Mouse (Mus musculus) 416B (cell line): ENCODE results near the gene Iqsec1.
A peak's percentile ranks its signal among the peaks of the same experiment; 100 is the strongest.

ENCODE experiments used
- DNase-seq: peaks from one replicate; pipeline ENCODE4 v3.0.0; 2011; ENCODE audit warnings: low read depth

Gene Iqsec1

GRCm38 (mm10) chr6:90725526-90725925, 263.0 kb downstream of the Iqsec1 start:
- DNase-seq, result no peak

GRCm38 (mm10) chr6:90722993-90723392, 265.5 kb downstream of the Iqsec1 start:
- DNase-seq, result no peak

GRCm38 (mm10) chr6:90720996-90721746, 267.3 kb downstream of the Iqsec1 start:
- peak; percentile 75 for DNase-seq

GRCm38 (mm10) chr6:90720201-90720600, 268.3 kb downstream of the Iqsec1 start:
- DNase-seq, result no peak

GRCm38 (mm10) chr6:90719402-90719801, 269.1 kb downstream of the Iqsec1 start:
- no peak for DNase-seq

GRCm38 (mm10) chr6:90718477-90718876, 270.0 kb downstream of the Iqsec1 start:
- DNase-seq, result no peak

GRCm38 (mm10) chr6:90717711-90718110, 270.8 kb downstream of the Iqsec1 start:
- DNase-seq, result no peak

GRCm38 (mm10) chr6:90716853-90717252, 271.6 kb downstream of the Iqsec1 start:
- no peak for DNase-seq

- DNase-seq, result peak; percentile 86
These were observed 272.3 kb downstream of the Iqsec1 start for GRCm38 (mm10) chr6:90716066-90716704.

- no peak for DNase-seq
These were observed 273.1 kb downstream of the Iqsec1 start for GRCm38 (mm10) chr6:90715245-90715905.

- no peak for DNase-seq
These were observed 274.8 kb downstream of the Iqsec1 start for GRCm38 (mm10) chr6:90713650-90714049.

GRCm38 (mm10) chr6:90712486-90713480, 275.7 kb downstream of the Iqsec1 start:
- peak; percentile 81 for DNase-seq

- DNase-seq, result no peak
These were observed 276.4 kb downstream of the Iqsec1 start for GRCm38 (mm10) chr6:90712063-90712462.

GRCm38 (mm10) chr6:90711476-90712035, 276.9 kb downstream of the Iqsec1 start:
- no peak for DNase-seq

GRCm38 (mm10) chr6:90710778-90711177, 277.7 kb downstream of the Iqsec1 start:
- no peak for DNase-seq

GRCm38 (mm10) chr6:90709929-90710777, 278.3 kb downstream of the Iqsec1 start:
- DNase-seq, result no peak

- no peak for DNase-seq
These were observed 280.3 kb downstream of the Iqsec1 start for GRCm38 (mm10) chr6:90708061-90708618.

GRCm38 (mm10) chr6:90707143-90707542, 281.3 kb downstream of the Iqsec1 start:
- no peak for DNase-seq

- DNase-seq, result no peak
These were observed 282.0 kb downstream of the Iqsec1 start for GRCm38 (mm10) chr6:90706490-90706889.

GRCm38 (mm10) chr6:90705738-90706137, 282.7 kb downstream of the Iqsec1 start:
- DNase-seq, result peak; percentile 11
